Mouse (Mus musculus) cortical plate, adult 2 months (tissue): Measurements from ENCODE around the gene Lhfp. TPM values are rescaled to one million over a fixed set of nuclear protein-coding genes. Genes with fewer than 3 reads are reported as not detected.

Source experiments
- H3K27ac ChIP-seq: fragments of 200-500 bp; 2 replicates; pipeline ENCODE4 v1.5.1; 2012; ENCODE audit warnings: low read length, control low read depth, inconsistent platforms; ENCODE audit not compliant: insufficient read depth
- H3K4me1 ChIP-seq: fragments of 200-500 bp; 2 replicates; pipeline ENCODE4 v1.6.1; 2011; ENCODE audit warnings: low read length; ENCODE audit not compliant: control insufficient read depth, insufficient read depth
- H3K4me3 ChIP-seq: fragments of 200-500 bp; 2 replicates; pipeline ENCODE4 v1.5.1; 2011; ENCODE audit warnings: mild to moderate bottlenecking, low read length, control low read depth; ENCODE audit not compliant: insufficient read depth
- CTCF ChIP-seq: fragments of 200-500 bp; IDR thresholded peaks from 2 replicates; pipeline ENCODE4 v1.5.1; 2011; ENCODE audit warnings: mild to moderate bottlenecking, control low read depth, low read length; ENCODE audit not compliant: insufficient read depth; ENCODE audit errors: extremely low read depth
- POLR2A ChIP-seq: fragments of 200-500 bp; IDR thresholded peaks from 2 replicates; pipeline ENCODE4 v1.6.1; 2011; ENCODE audit warnings: mild to moderate bottlenecking, low read length, control low read depth; ENCODE audit not compliant: insufficient read depth; ENCODE audit errors: extremely low read depth
- polyA plus RNA-seq: library from polyadenylated mRNA; depleted of rRNA; stranded (reverse); fragments of >200 nt; gene quantifications from 2 replicates; pipeline ENCODE4 v1.2.3, GENCODE M21; 2012

Gene Lhfp
- polyA plus RNA-seq, 1 experiment, result 35.1 TPM

GRCm38 (mm10) chr3:53204985-53205365 lies 163.6 kb downstream of the Lhfp start:
- Histone ChIP-seq H3K4me3 (no peak overlapping the region), H3K4me1 (no peaks in the 10 kb centered on the region; the same call in 1 of the 2 replicates), H3K27ac (no peak overlapping the region)
- TF ChIP-seq POLR2A (no peak), CTCF (no peak)

- Histone ChIP-seq H3K4me1 (no peaks in the 10 kb centered on the region; the same call in 1 of the 2 replicates), H3K27ac (no peak overlapping the region), H3K4me3 (no peak overlapping the region)
- TF ChIP-seq CTCF, result no peak
- no peak for TF ChIP-seq POLR2A
These were observed 164.4 kb downstream of the Lhfp start for GRCm38 (mm10) chr3:53205706-53206105.

- H3K27ac ChIP-seq, result 0 out of 2 replicates have a peak overlapping the region, but pooled peaks have one; percentile 41
- H3K4me3 ChIP-seq, result no peak overlapping the region
- H3K4me1 ChIP-seq, result peaks cover 2% of the 10 kb centered on the region
- no peak for TF ChIP-seq CTCF
- no peak for TF ChIP-seq POLR2A
These were observed 165.3 kb downstream of the Lhfp start for GRCm38 (mm10) chr3:53206509-53207224.

GRCm38 (mm10) chr3:53207225-53207528 lies 165.8 kb downstream of the Lhfp start:
- TF ChIP-seq CTCF (no peak), POLR2A (no peak)
- 0 out of 2 replicates have a peak overlapping the region, but pooled peaks have one; percentile 41 for H3K27ac ChIP-seq
- no peak overlapping the region for H3K4me3 ChIP-seq
- H3K4me1 ChIP-seq, result peaks cover 2% of the 10 kb centered on the region

- Histone ChIP-seq H3K27ac (no peak overlapping the region; the same call in 1 of the 2 replicates), H3K4me3 (no peak overlapping the region), H3K4me1 (peaks cover 4% of the 10 kb centered on the region)
- no peak for TF ChIP-seq CTCF
- no peak for TF ChIP-seq POLR2A
These were observed 169.6 kb downstream of the Lhfp start for GRCm38 (mm10) chr3:53210691-53211526.

GRCm38 (mm10) chr3:53212599-53212998 lies 171.3 kb downstream of the Lhfp start:
- TF ChIP-seq POLR2A (no peak), CTCF (no peak)
- H3K4me1 ChIP-seq, result peaks cover 4% of the 10 kb centered on the region
- H3K4me3 ChIP-seq, result no peak overlapping the region
- no peak overlapping the region for H3K27ac ChIP-seq

- TF ChIP-seq POLR2A (no peak), CTCF (no peak)
- H3K4me1 ChIP-seq, result peaks cover 4% of the 10 kb centered on the region
- H3K4me3 ChIP-seq, result no peak overlapping the region
- no peak overlapping the region for H3K27ac ChIP-seq
These were observed 172.0 kb downstream of the Lhfp start for GRCm38 (mm10) chr3:53213346-53213745.

GRCm38 (mm10) chr3:53213746-53214271 lies 172.5 kb downstream of the Lhfp start:
- Histone ChIP-seq H3K4me1 (peaks cover 4% of the 10 kb centered on the region), H3K4me3 (no peak overlapping the region), H3K27ac (no peak overlapping the region)
- TF ChIP-seq POLR2A (no peak), CTCF (no peak)

GRCm38 (mm10) chr3:53214386-53214785 lies 173.1 kb downstream of the Lhfp start:
- TF ChIP-seq POLR2A, result no peak
- no peak for TF ChIP-seq CTCF
- no peak overlapping the region for H3K4me3 ChIP-seq
- no peak overlapping the region for H3K27ac ChIP-seq
- H3K4me1 ChIP-seq, result peaks cover 4% of the 10 kb centered on the region
